Mouse (Mus musculus): Measurements from ENCODE around the gene Gm7102. TPM values are rescaled to one million over a fixed set of nuclear protein-coding genes. Genes with fewer than 3 reads are reported as not detected.
"Not testable (repeated sequence)": the region's sequence is repeated elsewhere in the genome, so short reads cannot be mapped to it uniquely, and the experiment has no call there.

Gm7102 gene
- not detected in 3 replicates for total RNA-seq (2017)

DNA sequence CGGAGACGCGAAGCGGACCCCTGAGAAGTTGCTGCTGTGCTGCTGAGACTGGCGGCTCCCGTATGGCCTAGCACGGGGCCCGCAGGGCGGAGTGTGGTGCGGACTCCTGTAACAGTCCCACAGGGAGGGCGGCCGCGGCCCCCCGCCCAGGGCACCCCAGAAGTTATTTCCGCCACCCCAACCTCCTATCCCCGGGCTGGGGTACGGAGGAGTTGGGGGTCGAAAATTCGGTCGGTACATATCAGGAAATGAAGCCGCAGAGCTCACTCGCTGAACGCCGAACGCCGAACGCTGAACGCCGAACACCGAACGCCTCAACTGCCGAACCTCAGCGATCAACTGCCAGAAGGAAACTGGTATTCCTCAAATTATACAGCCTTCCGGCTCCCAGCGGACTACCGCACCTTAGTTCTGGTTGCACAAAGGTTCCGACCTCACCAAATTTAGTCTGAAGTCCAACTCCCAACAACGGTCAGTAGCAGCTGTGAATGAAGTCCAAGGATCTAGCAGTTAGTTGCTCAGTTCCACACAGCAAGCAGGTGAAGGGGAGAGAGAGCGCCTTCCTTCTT is at the start of gene Gm7102:
Gm7102 (minus strand) TSS at position 554 of the 569 bp plus-strand sequence.
- ATAC-seq (replicated peaks; ENCODE audit: insufficient number of reproducible peaks, low FRiP score, low TSS enrichment, poor library complexity, severe bottlenecking) = no peak

DNA sequence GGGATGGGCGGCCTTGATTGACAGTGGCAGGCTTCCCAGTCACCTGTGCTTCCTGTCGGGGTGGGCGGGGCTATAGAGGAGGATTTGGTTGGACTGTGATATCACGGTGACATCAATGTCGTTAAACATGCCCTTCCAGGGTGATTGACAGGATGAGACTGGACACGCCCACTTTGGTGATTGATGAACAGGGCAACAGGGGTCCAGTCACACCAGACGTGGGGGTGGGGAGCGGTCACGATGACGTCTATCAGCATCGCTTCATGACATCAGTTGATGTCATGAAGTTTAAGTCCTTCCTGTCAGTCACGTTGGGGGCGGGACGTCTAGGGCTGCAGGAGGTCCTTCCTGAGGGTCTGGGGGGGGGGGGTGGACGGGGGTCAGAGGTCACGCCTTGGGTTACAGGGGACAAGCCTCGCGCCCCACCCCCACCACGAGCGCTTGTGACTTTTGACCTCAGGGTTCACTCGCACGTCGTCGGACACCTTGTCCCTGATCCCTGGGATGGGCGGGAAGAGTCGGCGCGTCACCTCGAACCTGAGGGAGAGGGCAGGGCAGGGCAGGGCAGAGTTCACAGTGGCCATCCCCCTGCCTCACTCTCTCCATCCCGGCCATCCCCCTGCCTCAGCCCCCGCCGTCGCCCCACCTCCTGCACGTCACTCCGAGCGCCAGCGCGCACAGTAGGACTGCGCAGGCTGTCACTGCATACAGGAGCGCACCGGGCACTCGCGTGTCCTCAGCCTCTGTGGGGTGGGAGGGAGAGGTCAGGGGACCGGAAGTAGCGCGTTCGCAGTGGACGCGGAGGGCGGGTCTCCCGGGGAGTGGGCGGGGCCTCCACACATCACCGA is 48.8 kb upstream of the Gm7102 start:
- ATAC-seq (replicated peaks; ENCODE audit: insufficient number of reproducible peaks, low FRiP score, low TSS enrichment, poor library complexity, severe bottlenecking) = no peak

GRCm38 (mm10) chr19:61223706-61224328 is 47.7 kb upstream of the Gm7102 start:
- ATAC-seq (replicated peaks; ENCODE audit: insufficient number of reproducible peaks, low FRiP score, low TSS enrichment, poor library complexity, severe bottlenecking) = no peak

- not testable (repeated sequence) for ATAC-seq (replicated peaks; ENCODE audit: insufficient number of reproducible peaks, low FRiP score, low TSS enrichment, poor library complexity, severe bottlenecking)
Observed at GRCm38 (mm10) chr19:61207506-61207905, 31.4 kb upstream of the Gm7102 start.

DNA sequence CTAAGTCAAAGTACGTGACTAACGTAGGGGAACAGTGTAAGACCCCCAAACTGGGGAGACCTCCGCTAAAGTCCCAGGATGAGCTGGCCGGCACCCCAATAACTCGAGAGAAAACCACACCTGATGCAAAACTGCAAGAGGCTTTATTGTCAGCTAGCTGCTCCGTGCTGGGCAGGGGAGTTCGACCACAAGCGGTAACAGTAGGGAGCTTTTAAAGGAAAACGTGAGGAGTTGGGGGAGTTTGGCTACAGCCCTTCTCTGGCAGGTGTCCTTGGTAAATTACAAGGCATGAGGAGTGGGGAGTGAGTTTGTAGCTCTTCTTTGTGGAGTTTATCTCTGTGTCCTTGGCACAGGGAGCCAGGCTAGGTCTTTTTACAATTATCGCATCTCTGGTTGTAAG is 23.7 kb upstream of the Gm7102 start:
- no peak for ATAC-seq (replicated peaks; ENCODE audit: insufficient number of reproducible peaks, low FRiP score, low TSS enrichment, poor library complexity, severe bottlenecking)

- ATAC-seq (replicated peaks; ENCODE audit: insufficient number of reproducible peaks, low FRiP score, low TSS enrichment, poor library complexity, severe bottlenecking) = no peak
Observed at GRCm38 (mm10) chr19:61199316-61199715, 23.2 kb upstream of the Gm7102 start.

DNA sequence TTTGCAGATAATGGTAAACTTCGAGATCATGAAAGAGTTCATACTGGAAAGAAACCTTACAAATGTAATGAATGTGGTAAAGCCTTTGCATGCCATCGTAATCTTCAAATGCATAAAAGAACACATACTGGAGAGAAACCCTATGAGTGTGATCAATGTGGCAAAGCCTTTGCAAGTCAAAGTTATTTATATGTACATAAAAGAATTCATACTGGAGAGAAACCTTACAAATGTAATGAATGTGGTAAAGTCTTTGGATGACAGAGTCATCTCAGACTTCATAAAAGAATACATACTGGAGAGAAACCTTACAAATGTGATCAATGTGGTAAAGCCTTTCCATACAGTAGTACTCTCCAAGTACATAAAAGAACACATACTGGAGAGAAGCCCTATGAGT is 7.5 kb upstream of the Gm7102 start, which contains the start of gene Gm6020:
Gm6020 (plus strand) TSS at position 301 of the 400 bp plus-strand sequence.
- not testable (repeated sequence) for ATAC-seq (replicated peaks; ENCODE audit: insufficient number of reproducible peaks, low FRiP score, low TSS enrichment, poor library complexity, severe bottlenecking)

DNA sequence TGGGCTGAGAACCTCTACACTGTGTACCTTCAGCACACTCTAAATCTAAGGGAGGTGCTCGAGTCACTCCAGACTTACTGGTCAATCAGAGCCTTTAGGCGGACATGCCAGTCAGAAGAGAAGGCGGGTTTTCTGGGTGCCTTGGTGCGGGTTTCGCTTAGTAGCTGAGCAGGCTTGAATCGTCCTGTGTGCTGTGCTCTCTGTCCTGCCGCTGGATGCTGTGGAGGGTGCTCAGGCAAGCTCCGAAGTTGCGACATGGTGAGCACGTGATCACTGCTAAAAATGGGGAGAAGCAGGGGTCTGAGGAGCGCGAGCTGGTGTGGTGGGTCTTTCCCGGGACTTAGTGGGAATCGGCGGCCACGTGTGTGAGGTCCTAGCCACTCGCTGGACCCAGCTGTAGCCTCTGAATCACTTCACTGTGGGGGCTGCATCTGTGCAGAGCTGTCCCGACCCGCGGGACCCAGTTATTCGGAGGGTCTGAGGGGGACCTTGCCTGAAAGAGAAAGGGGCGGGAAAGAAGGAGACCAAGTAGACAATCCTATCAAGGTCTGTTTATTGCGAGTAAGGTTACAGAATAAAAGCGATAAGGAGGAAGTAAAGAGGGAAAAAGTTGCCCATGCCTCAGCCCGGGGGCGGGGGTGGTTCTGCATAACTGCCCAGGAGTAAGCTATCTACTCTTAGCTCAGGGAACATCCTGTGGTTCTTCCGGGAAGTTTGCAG is 24.2 kb downstream of the Gm7102 start:
- ATAC-seq (replicated peaks; ENCODE audit: insufficient number of reproducible peaks, low FRiP score, low TSS enrichment, poor library complexity, severe bottlenecking) = 0 out of 2 replicates have a peak, but pooled peaks have one; percentile 53

DNA sequence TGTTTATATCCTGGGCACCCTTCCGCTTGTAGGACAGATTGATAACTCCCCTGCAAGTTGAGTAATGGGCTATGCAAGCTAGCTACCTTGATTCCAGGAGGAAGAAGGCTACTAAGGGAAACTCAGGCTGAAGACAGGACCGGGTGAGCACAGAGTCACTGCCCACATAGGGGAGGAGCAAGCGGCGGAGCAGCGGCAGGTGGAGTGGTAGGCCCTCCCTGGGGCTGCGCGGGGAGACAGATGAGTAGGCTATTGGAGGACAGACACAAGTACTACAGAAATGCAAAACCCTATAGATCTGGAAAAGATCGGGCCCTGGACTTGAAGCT is 24.8 kb downstream of the Gm7102 start:
- 0 out of 2 replicates have a peak, but pooled peaks have one; percentile 17 for ATAC-seq (replicated peaks; ENCODE audit: insufficient number of reproducible peaks, low FRiP score, low TSS enrichment, poor library complexity, severe bottlenecking)

- no peak for ATAC-seq (replicated peaks; ENCODE audit: insufficient number of reproducible peaks, low FRiP score, low TSS enrichment, poor library complexity, severe bottlenecking)
Observed at GRCm38 (mm10) chr19:61141299-61141698, 34.8 kb downstream of the Gm7102 start.

DNA sequence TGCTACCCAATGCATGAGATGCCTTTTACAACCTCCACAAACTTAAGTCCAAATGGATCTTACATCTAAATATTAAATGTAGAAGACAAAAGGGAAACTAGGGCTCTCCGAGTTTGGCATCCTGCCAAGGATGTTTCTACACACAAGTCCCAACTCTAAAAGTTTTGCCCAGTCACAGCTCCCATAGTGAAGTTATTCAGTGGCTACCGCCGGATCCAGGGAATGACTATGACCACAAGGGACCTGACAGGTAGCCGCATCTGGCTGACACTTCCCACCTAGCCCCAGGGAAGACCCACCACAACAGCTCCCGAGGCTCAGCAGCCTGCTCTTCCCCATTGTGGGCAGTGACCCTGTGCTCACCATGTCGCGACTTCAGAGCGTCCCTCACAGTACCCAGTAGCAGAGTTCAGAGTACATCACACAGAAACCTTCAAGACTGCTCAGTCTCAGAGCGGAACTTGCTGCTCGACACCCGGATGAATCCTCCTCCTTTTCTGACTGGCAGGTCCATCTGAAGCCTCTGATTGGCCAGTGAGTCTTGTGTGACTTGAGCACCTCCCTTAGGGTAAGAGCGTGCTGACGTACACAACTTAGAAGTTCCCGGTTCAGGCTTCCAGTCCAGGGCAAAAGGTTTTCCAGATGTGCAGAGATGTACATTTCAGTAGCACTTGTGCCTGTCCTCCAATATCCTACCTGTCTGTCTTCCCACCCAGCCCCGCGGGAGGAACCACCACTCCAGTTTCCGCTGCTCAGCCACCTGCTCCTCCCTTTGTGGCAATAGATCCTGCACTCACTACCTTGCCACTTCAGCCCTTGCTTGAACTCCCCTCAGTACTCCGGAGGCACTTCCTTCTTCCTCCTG is 35.5 kb downstream of the Gm7102 start, which contains the start of gene Zfp950:
Zfp950 (minus strand) TSS at position 499 of the 865 bp plus-strand sequence.
- ATAC-seq (replicated peaks; ENCODE audit: insufficient number of reproducible peaks, low FRiP score, low TSS enrichment, poor library complexity, severe bottlenecking) = peak; percentile 100

GRCm38 (mm10) chr19:61138655-61139054 is 37.5 kb downstream of the Gm7102 start:
- no peak for ATAC-seq (replicated peaks; ENCODE audit: insufficient number of reproducible peaks, low FRiP score, low TSS enrichment, poor library complexity, severe bottlenecking)

DNA sequence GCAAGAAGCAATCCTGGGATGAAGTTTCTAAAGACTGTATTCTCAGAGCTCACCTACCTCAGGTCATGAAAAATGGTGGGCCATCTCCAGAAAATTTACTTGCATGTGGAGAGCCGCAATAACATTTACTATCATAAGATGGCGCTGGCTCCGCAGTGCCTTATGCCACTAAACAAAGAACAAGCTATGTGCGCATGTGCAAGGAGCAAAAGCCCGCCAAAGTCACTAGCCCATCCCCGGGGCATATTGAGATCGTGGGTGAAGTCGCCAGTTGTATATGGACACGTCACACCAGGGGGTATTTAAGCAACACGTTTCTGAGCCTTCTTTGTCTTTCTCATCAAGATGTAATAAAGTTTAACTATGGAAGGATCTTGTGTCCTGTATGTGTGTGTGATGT is 45.0 kb downstream of the Gm7102 start:
- ATAC-seq (replicated peaks; ENCODE audit: insufficient number of reproducible peaks, low FRiP score, low TSS enrichment, poor library complexity, severe bottlenecking) = no peak

Other genes with a start within 250 kb of the Gm7102 start
- 44.0 to 64.0 TPM (median 54.8 TPM) in 3 replicates for gene Zfp950, start 35.5 kb downstream of the Gm7102 start, total RNA-seq (2017)
- gene Gm6020, start 7.6 kb upstream of the Gm7102 start, total RNA-seq (2017) = not detected in 3 replicates
- 128 to 198 TPM (median 148 TPM) in 3 replicates for gene Csf2ra, start 52.1 kb upstream of the Gm7102 start, total RNA-seq (2017)
- gene Gm21060, start 120.8 kb upstream of the Gm7102 start, total RNA-seq (2017) = not detected in 3 replicates

All from monocyte, adult 5-6 weeks (primary cell).